Mouse (Mus musculus): Measurements from ENCODE around the gene Nop16.

Nop16 gene

GRCm38 (mm10) chr13:54556796-54557195, 33.1 kb downstream of the Nop16 start:
- ChIA-PET CTCF (interaction anchor here in 1 of 4 experiments (0.7 to 1.0 kb wide), 2 partner anchors 8 to 184 kb away, joined by 3 to 5 read pairs; partner anchors contain the start of gene 4833439L19Rik), POLR2A (interaction anchor here in 2 of 4 experiments (1.1 to 1.6 kb wide), 4 partner anchors 9 to 53 kb away, joined by 3 to 4 read pairs (median 4); partner anchors contain the start of genes Simc1 (in 2 of the 2), 4833439L19Rik (in 1 of the 2), Higd2a (in 1 of the 2) and Nop16 (in 1 of the 2))

DNA sequence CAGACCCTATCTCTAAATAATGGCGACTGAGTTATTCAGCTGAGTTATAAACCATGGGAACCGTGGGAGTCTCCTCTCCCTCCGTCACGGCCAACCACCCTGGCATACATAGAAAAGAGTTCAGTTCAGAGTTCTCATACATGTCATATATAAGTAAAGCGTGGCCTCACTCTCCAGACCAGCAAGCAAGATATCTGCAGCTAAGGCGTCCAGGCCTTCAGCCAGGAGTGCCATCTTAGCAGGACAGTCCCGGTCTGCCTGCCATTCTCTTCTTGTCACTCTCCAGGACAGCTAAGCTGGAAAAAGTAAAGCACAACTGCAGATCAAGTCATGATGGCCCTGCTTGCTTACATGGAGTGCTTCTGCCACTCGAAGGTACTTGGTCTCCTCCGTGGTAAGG, 33.7 kb downstream of the Nop16 start:
- CTCF ChIA-PET: interaction anchor here in 2 of 4 experiments (0.7 to 1.0 kb wide), 2 partner anchors 9 to 501 kb away, joined by 3 to 12 read pairs; partner anchors contain the start of gene 4833439L19Rik (in 1 of the 2)
- POLR2A ChIA-PET: interaction anchor here in 3 of 4 experiments (0.7 to 1.2 kb wide), 4 partner anchors 9 to 52 kb away, joined by 3 to 4 read pairs (median 4); partner anchors contain the start of genes 4833439L19Rik (in 1 of the 3) and Simc1 (in 1 of the 3)

DNA sequence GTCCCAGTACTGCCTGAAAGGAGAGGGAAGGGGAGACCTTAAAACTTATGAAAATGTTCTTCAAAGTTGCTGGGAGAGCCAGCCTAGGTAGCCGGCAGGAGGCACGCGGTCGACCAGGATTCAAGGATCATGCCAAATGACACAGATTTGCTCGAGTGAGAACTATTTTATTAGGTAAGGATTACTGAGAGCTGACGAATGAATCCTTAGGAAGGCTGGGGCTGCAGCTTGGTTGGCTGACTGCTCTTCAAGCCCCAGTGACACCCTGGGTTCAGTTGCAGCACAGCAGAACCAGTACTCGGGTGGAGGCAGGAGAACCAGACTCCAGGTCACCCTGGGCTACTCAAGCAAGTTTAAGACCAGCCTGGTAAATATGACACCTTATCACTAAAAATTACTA, 41.9 kb downstream of the Nop16 start:
- POLR2A ChIA-PET: interaction anchor here in 1 of 4 experiments (0.6 to 1.1 kb wide), 2 partner anchors 14 to 326 kb away, joined by 3 read pairs; no protein-coding TSS in a partner anchor
- CTCF ChIA-PET: no interaction called here
